Mouse (Mus musculus) brain, embryonic 18.5 days (tissue): ENCODE results near the gene Tmie.

Experiments used
- DNase-seq: peaks from one replicate; pipeline ENCODE4 v3.0.0-alpha.2; 2012; ENCODE audit warnings: low read depth, low spot score

Gene Tmie

GRCm38 (mm10) chr9:110890026-110890783, 10.3 kb upstream of the Tmie start:
- DNase-seq, result no peak

- no peak for DNase-seq
These were observed 9.0 kb upstream of the Tmie start for GRCm38 (mm10) chr9:110888935-110889334.

GRCm38 (mm10) chr9:110887388-110888303, 7.7 kb upstream of the Tmie start:
- no peak for DNase-seq

GRCm38 (mm10) chr9:110881953-110882352, 2.0 kb upstream of the Tmie start:
- no peak for DNase-seq

GRCm38 (mm10) chr9:110880772-110881171, 859 bp upstream of the Tmie start:
- DNase-seq, result no peak

- DNase-seq, result no peak
These were observed 557 bp downstream of the Tmie start, which contains the start of gene Als2cl for GRCm38 (mm10) chr9:110879191-110879920. Gene Als2cl (plus strand): TSS chr9:110879870.

- no peak for DNase-seq
These were observed 2.0 kb downstream of the Tmie start for GRCm38 (mm10) chr9:110877888-110878287.

GRCm38 (mm10) chr9:110877353-110877752, 2.6 kb downstream of the Tmie start:
- no peak for DNase-seq

GRCm38 (mm10) chr9:110875288-110875695, 4.6 kb downstream of the Tmie start:
- no peak for DNase-seq

GRCm38 (mm10) chr9:110874660-110875191, 5.2 kb downstream of the Tmie start:
- no peak for DNase-seq

- DNase-seq, result peak; percentile 56
These were observed 5.9 kb downstream of the Tmie start for GRCm38 (mm10) chr9:110873681-110874659.

GRCm38 (mm10) chr9:110871030-110871429, 8.9 kb downstream of the Tmie start:
- no peak for DNase-seq

GRCm38 (mm10) chr9:110858967-110859596, 20.8 kb downstream of the Tmie start:
- no peak for DNase-seq

GRCm38 (mm10) chr9:110858523-110858922, 21.4 kb downstream of the Tmie start:
- no peak for DNase-seq

GRCm38 (mm10) chr9:110857781-110858472, 22.0 kb downstream of the Tmie start, which contains the start of gene Prss50:
Gene Prss50 (plus strand): TSS chr9:110857967.
- DNase-seq, result no peak

- no peak for DNase-seq
These were observed 23.0 kb downstream of the Tmie start for GRCm38 (mm10) chr9:110856920-110857319.

- no peak for DNase-seq
These were observed 24.0 kb downstream of the Tmie start for GRCm38 (mm10) chr9:110855903-110856302.

- no peak for DNase-seq
These were observed 30.8 kb downstream of the Tmie start for GRCm38 (mm10) chr9:110849162-110849561.

- DNase-seq, result no peak
These were observed 35.7 kb downstream of the Tmie start, which contains the start of gene Prss46 for GRCm38 (mm10) chr9:110844206-110844605. Gene Prss46 (plus strand): TSS chr9:110844506.
